Mouse (Mus musculus): Measurements from ENCODE around the gene Rmnd1. TPM values are rescaled to one million over a fixed set of nuclear protein-coding genes. Genes with fewer than 3 reads are reported as not detected.

The Rmnd1 gene
- polyA plus RNA-seq, 1 experiment from 2014 or later = 93.4 TPM

Other genes starting within 250 kb of the Rmnd1 start
- gene Akap12, start 166.0 kb downstream of the Rmnd1 start, polyA plus RNA-seq (2015; fragmentation: Nextera tagmentation; extraction: Ambion mirVana) = 38.4 and 54.9 TPM in 2 replicates
- gene Zbtb2, start 44.3 kb downstream of the Rmnd1 start, polyA plus RNA-seq (2015; fragmentation: Nextera tagmentation; extraction: Ambion mirVana) = 7.8 and 9.8 TPM in 2 replicates
- 14.0 and 14.6 TPM in 2 replicates for gene Armt1, start 79 bp upstream of the Rmnd1 start, polyA plus RNA-seq (2015; fragmentation: Nextera tagmentation; extraction: Ambion mirVana)
- gene Ccdc170, start 50.1 kb upstream of the Rmnd1 start, polyA plus RNA-seq (2015; fragmentation: Nextera tagmentation; extraction: Ambion mirVana) = 0.10 TPM in 1 of 2 replicates, not detected in the other
- gene Esr1, start 179.2 kb upstream of the Rmnd1 start, polyA plus RNA-seq (2015; fragmentation: Nextera tagmentation; extraction: Ambion mirVana) = 0.43 and 0.58 TPM in 2 replicates

All from heart, embryonic 15.5 days (tissue).